Mouse (Mus musculus) forebrain, embryonic 16.5 days (tissue): Measurements from ENCODE around the gene Smarca4. TPM values are rescaled to one million over a fixed set of nuclear protein-coding genes. Genes with fewer than 3 reads are reported as not detected.

ENCODE experiments used
- ATAC-seq: fragments of 200-750 bp; cut with Nextera tagmentation; 2 replicates; pipeline ENCODE4 v1.8.0; 2017; ENCODE audit warnings: mild to moderate bottlenecking, moderate library complexity
- H3K27ac ChIP-seq: fragments of 300-500 bp; sonication (generic); 2 replicates; pipeline ENCODE4 v1.5.1; 2014; ENCODE audit warnings: low read length, control low read depth
- H3K27me3 ChIP-seq: fragments of 300-500 bp; sonication (generic); replicated peaks from 2 replicates; pipeline ENCODE4 v1.6.1; 2014; ENCODE audit warnings: low read length; ENCODE audit not compliant: control insufficient read depth, insufficient read depth
- H3K36me3 ChIP-seq: fragments of 300-500 bp; sonication (generic); 2 replicates; pipeline ENCODE4 v1.6.1; 2014; ENCODE audit not compliant: control insufficient read depth, insufficient read depth
- H3K4me1 ChIP-seq: fragments of 300-500 bp; sonication (generic); replicated peaks from 2 replicates; pipeline ENCODE4 v1.6.1; 2014; ENCODE audit warnings: low read length; ENCODE audit not compliant: control insufficient read depth, insufficient read depth
- H3K4me2 ChIP-seq: fragments of 300-500 bp; sonication (generic); 2 replicates; pipeline ENCODE4 v1.6.1; 2014; ENCODE audit warnings: mild to moderate bottlenecking, low read length, control low read depth
- H3K4me3 ChIP-seq: fragments of 300-500 bp; sonication (generic); replicated peaks from 2 replicates; pipeline ENCODE4 v1.5.1; 2014; ENCODE audit warnings: mild to moderate bottlenecking, low read length, control low read depth
- H3K9ac ChIP-seq: fragments of 300-500 bp; sonication (generic); replicated peaks from 2 replicates; pipeline ENCODE4 v1.6.1; 2014; ENCODE audit warnings: low read depth, low read length, control low read depth
- H3K9me3 ChIP-seq: fragments of 300-500 bp; sonication (generic); 2 replicates; pipeline ENCODE4 v1.6.1; 2016; ENCODE audit warnings: low read length; ENCODE audit not compliant: control insufficient read depth
- WGBS: fragments of 180-500 bp; shearing (Covaris S2); extraction: QIAGEN DNeasy Blood & Tissue Kit; methylation state at CpG from one replicate; pipeline ENCODE4 v1.1.7; 2014; 5-methylcytosine and 5-hydroxymethylcytosine counted together
- microRNA counts: library from miRNA; unstranded; fragments of <30 nt; microRNA quantifications from one replicate; lab custom pipeline; 2016
- microRNA-seq: library from miRNA; unstranded; fragments of <30 nt; microRNA quantifications from one replicate; pipeline ENCODE4, GENCODE M21; 2017
- polyA plus RNA-seq: library from polyadenylated mRNA; unstranded; fragments of >200 nt; fragmentation: Nextera tagmentation; extraction: Ambion mirVana; gene quantifications from 2 replicates; pipeline ENCODE4 v1.2.1, GENCODE M21; 2015

Gene Smarca4
- polyA plus RNA-seq, 1 experiment from 2014 or later: 162 TPM

GRCm38 (mm10) chr9:21748033-21748432 is 132.1 kb downstream of the Smarca4 start:
- ATAC-seq: peak; percentile 78
- peaks cover 25% of the 10 kb centered on the region; the same call in 1 of the 2 replicates for H3K36me3 ChIP-seq
- no peaks in the 10 kb centered on the region for H3K9me3 ChIP-seq
- no peak overlapping the region for H3K9ac ChIP-seq
- no peak overlapping the region for H3K4me2 ChIP-seq
- H3K27ac ChIP-seq: peak overlapping the region; percentile 58
- peaks cover 7% of the 10 kb centered on the region for H3K4me1 ChIP-seq
- H3K27me3 ChIP-seq: no peaks in the 10 kb centered on the region
- H3K4me3 ChIP-seq: no peak overlapping the region
- 58% methylated on average over 7 of the region's 7 CpGs for WGBS

- no peak overlapping the region for H3K4me2 ChIP-seq
- peaks cover 7% of the 10 kb centered on the region for H3K4me1 ChIP-seq
- H3K27ac ChIP-seq: peak overlapping the region; percentile 58
- no peak overlapping the region for H3K9ac ChIP-seq
- no peaks in the 10 kb centered on the region for H3K27me3 ChIP-seq
- peaks cover 25% of the 10 kb centered on the region; the same call in 1 of the 2 replicates for H3K36me3 ChIP-seq
- ATAC-seq: no peak
- WGBS: 82% methylated on average over 10 of the region's 10 CpGs
- H3K4me3 ChIP-seq: no peak overlapping the region
- H3K9me3 ChIP-seq: no peaks in the 10 kb centered on the region
These were observed 132.5 kb downstream of the Smarca4 start for GRCm38 (mm10) chr9:21748491-21748890.

- WGBS: 85% methylated on average over 6 of the region's 6 CpGs
- Histone ChIP-seq H3K4me1 (peaks cover 7% of the 10 kb centered on the region), H3K4me3 (no peak overlapping the region), H3K4me2 (no peak overlapping the region), H3K9me3 (no peaks in the 10 kb centered on the region), H3K9ac (no peak overlapping the region), H3K27me3 (no peaks in the 10 kb centered on the region), H3K36me3 (peaks cover 21% of the 10 kb centered on the region; the same call in 1 of the 2 replicates), H3K27ac (no peak overlapping the region)
- no peak for ATAC-seq
These were observed 133.6 kb downstream of the Smarca4 start for GRCm38 (mm10) chr9:21749382-21750118.

- no peak for ATAC-seq
- peaks cover 21% of the 10 kb centered on the region; the same call in 1 of the 2 replicates for H3K36me3 ChIP-seq
- no peak overlapping the region for H3K9ac ChIP-seq
- H3K4me3 ChIP-seq: no peak overlapping the region
- H3K9me3 ChIP-seq: no peaks in the 10 kb centered on the region
- 84% methylated on average over 3 of the region's 3 CpGs for WGBS
- no peak overlapping the region for H3K4me2 ChIP-seq
- no peaks in the 10 kb centered on the region for H3K27me3 ChIP-seq
- peaks cover 7% of the 10 kb centered on the region for H3K4me1 ChIP-seq
- H3K27ac ChIP-seq: no peak overlapping the region
These were observed 134.4 kb downstream of the Smarca4 start for GRCm38 (mm10) chr9:21750370-21750769.

GRCm38 (mm10) chr9:21751347-21751746 is 135.4 kb downstream of the Smarca4 start:
- H3K27ac ChIP-seq: no peak overlapping the region

GRCm38 (mm10) chr9:21752252-21752792 is 136.4 kb downstream of the Smarca4 start:
- Histone ChIP-seq H3K9me3 (no peaks in the 10 kb centered on the region), H3K27ac (no peak overlapping the region), H3K4me1 (peaks cover 7% of the 10 kb centered on the region), H3K27me3 (no peaks in the 10 kb centered on the region), H3K36me3 (peaks cover 11% of the 10 kb centered on the region; the same call in 1 of the 2 replicates), H3K9ac (no peak overlapping the region), H3K4me3 (no peak overlapping the region), H3K4me2 (no peak overlapping the region)
- no peak for ATAC-seq
- 66% methylated on average over 10 of the region's 10 CpGs for WGBS

More at GRCm38 (mm10) chr9:21751347-21751746, 135.4 kb downstream of the Smarca4 start:
- Histone ChIP-seq H3K9me3 (no peaks in the 10 kb centered on the region), H3K36me3 (peaks cover 16% of the 10 kb centered on the region; the same call in 1 of the 2 replicates), H3K4me2 (no peak overlapping the region), H3K9ac (no peak overlapping the region), H3K4me1 (peaks cover 7% of the 10 kb centered on the region), H3K4me3 (no peak overlapping the region), H3K27me3 (no peaks in the 10 kb centered on the region)
- 47% methylated on average over 6 of the region's 6 CpGs for WGBS
- no peak for ATAC-seq

MicroRNAs encoded within 50 kb of the gene (microRNA counts, 519-probe panel; counts per million panel counts)
- not detected for microRNA mmu-miR-1946b (lab: Ali Mortazavi, UCI)

Small RNA genes within 50 kb of the gene (microRNA-seq; reads per million reads assigned to microRNA genes)
- gene Mir1946b: not detected

Other genes with a start within 250 kb of the Smarca4 start
- 309 and 325 TPM in 2 replicates for gene Ilf3, start 248.3 kb upstream of the Smarca4 start, polyA plus RNA-seq
- 48.4 and 53.8 TPM in 2 replicates for gene Qtrt1, start 204.3 kb upstream of the Smarca4 start, polyA plus RNA-seq
- 76.1 and 82.5 TPM in 2 replicates for gene Dnm2, start 191.3 kb upstream of the Smarca4 start, polyA plus RNA-seq
- 52.7 and 54.6 TPM in 2 replicates for gene Tmed1, start 105.9 kb upstream of the Smarca4 start, polyA plus RNA-seq
- gene AB124611, start 90.0 kb upstream of the Smarca4 start, polyA plus RNA-seq: 2.8 and 3.5 TPM in 2 replicates
- 26.5 and 27.8 TPM in 2 replicates for gene Carm1, start 69.3 kb upstream of the Smarca4 start, polyA plus RNA-seq
- 58.2 and 58.4 TPM in 2 replicates for gene Timm29, start 23.4 kb upstream of the Smarca4 start, polyA plus RNA-seq
- 22.7 and 24.8 TPM in 2 replicates for gene Yipf2, start 23.3 kb upstream of the Smarca4 start, polyA plus RNA-seq
- 16.1 and 18.8 TPM in 2 replicates for gene Ldlr, start 107.3 kb downstream of the Smarca4 start, polyA plus RNA-seq
- gene Spc24, start 144.1 kb downstream of the Smarca4 start, polyA plus RNA-seq: 35.1 and 42.8 TPM in 2 replicates
- 3.2 and 3.7 TPM in 2 replicates for gene Kank2, start 182.6 kb downstream of the Smarca4 start, polyA plus RNA-seq
- gene Angptl8, start 219.3 kb downstream of the Smarca4 start, polyA plus RNA-seq: 0.51 TPM in 1 of 2 replicates, not detected in the other
- 11.8 and 12.0 TPM in 2 replicates for gene Dock6, start 236.5 kb downstream of the Smarca4 start, polyA plus RNA-seq